Mouse (Mus musculus): ENCODE results near the gene Chd1. TPM values are rescaled to one million over a fixed set of nuclear protein-coding genes. Genes with fewer than 3 reads are reported as not detected.

Chd1 gene
- 26.3 and 27.7 TPM in 2 replicates for polyA plus RNA-seq (2014; fragmentation: Nextera tagmentation; extraction: Ambion mirVana)

GRCm38 (mm10) chr17:15704475-15705300, at the start of gene Chd1:
Gene Chd1, plus strand, starts transcription at chr17:15704967.
- peak within 1 kb of the TSS; percentile 90 for H3K4me3 ChIP-seq (ENCODE audit: low read depth, low read length)
- peak within 1 kb of the TSS; percentile 82 for H3K4me2 ChIP-seq (ENCODE audit: low read depth, low read length)
- H3K9me3 ChIP-seq (ENCODE audit: control insufficient read depth, low read length) = no peaks in the 10 kb centered on the region
- peaks cover 17% of the 10 kb centered on the region for H3K36me3 ChIP-seq (ENCODE audit: control insufficient read depth, insufficient read depth, low read length)
- ATAC-seq (ENCODE audit: low read depth) (peak; percentile 95), DNase-seq (ENCODE audit: low spot score) (peak; percentile 94)
- H3K27me3 ChIP-seq (replicated peaks; ENCODE audit: control insufficient read depth, insufficient read depth, low read length) = no peaks in the 10 kb centered on the region
- peaks cover 10% of the 10 kb centered on the region for H3K4me1 ChIP-seq (ENCODE audit: control insufficient read depth, insufficient read depth, low read length)
- peak within 1 kb of the TSS; percentile 96 for H3K9ac ChIP-seq (ENCODE audit: low read depth, low read length)
- peak within 1 kb of the TSS; percentile 94 for H3K27ac ChIP-seq (replicated peaks; ENCODE audit: low read depth, low read length)
- WGBS = 0% methylated on average over 15 of the region's 124 CpGs

GRCm38 (mm10) chr17:15656881-15657607, 47.7 kb upstream of the Chd1 start:
- Histone ChIP-seq H3K4me3 (ENCODE audit: low read depth, low read length) (no peak overlapping the region), H3K4me1 (ENCODE audit: control insufficient read depth, insufficient read depth, low read length) (peaks cover 8% of the 10 kb centered on the region; the same call in 1 of the 2 replicates), H3K27ac (replicated peaks; ENCODE audit: low read depth, low read length) (peak overlapping the region; percentile 25; the same call in 1 of the 2 replicates), H3K4me2 (ENCODE audit: low read depth, low read length) (peak overlapping the region; percentile 10; the same call in 1 of the 2 replicates), H3K9ac (ENCODE audit: low read depth, low read length) (no peak overlapping the region), H3K36me3 (ENCODE audit: control insufficient read depth, insufficient read depth, low read length) (no peaks in the 10 kb centered on the region), H3K27me3 (replicated peaks; ENCODE audit: control insufficient read depth, insufficient read depth, low read length) (no peaks in the 10 kb centered on the region), H3K9me3 (ENCODE audit: control insufficient read depth, low read length) (no peaks in the 10 kb centered on the region)
- 11% methylated on average over 5 of the region's 6 CpGs for WGBS
- ATAC-seq (ENCODE audit: low read depth) (peak; percentile 80; the same call in 1 of the 2 replicates), DNase-seq (ENCODE audit: low spot score) (peak; percentile 73)

- H3K27ac ChIP-seq (replicated peaks; ENCODE audit: low read depth, low read length) = no peak overlapping the region
- no peaks in the 10 kb centered on the region; the same call in 1 of the 2 replicates for H3K4me1 ChIP-seq (ENCODE audit: control insufficient read depth, insufficient read depth, low read length)
- H3K4me2 ChIP-seq (ENCODE audit: low read depth, low read length) = no peak overlapping the region
- no peaks in the 10 kb centered on the region for H3K9me3 ChIP-seq (ENCODE audit: control insufficient read depth, low read length)
- ATAC-seq (ENCODE audit: low read depth) = 0 out of 2 replicates have a peak, but pooled peaks have one; percentile 22
- H3K4me3 ChIP-seq (ENCODE audit: low read depth, low read length) = no peak overlapping the region
- H3K36me3 ChIP-seq (ENCODE audit: control insufficient read depth, insufficient read depth, low read length) = no peaks in the 10 kb centered on the region
- H3K27me3 ChIP-seq (replicated peaks; ENCODE audit: control insufficient read depth, insufficient read depth, low read length) = no peaks in the 10 kb centered on the region
- 33% methylated on average over 5 of the region's 5 CpGs for WGBS
- H3K9ac ChIP-seq (ENCODE audit: low read depth, low read length) = no peak overlapping the region
- DNase-seq (ENCODE audit: low spot score) = peak; percentile 80
These were observed 31.9 kb upstream of the Chd1 start for GRCm38 (mm10) chr17:15672870-15673269.

- 34% methylated on average over 6 of the region's 6 CpGs for WGBS
- Histone ChIP-seq H3K4me2 (ENCODE audit: low read depth, low read length) (no peak overlapping the region), H3K9ac (ENCODE audit: low read depth, low read length) (no peak overlapping the region)
These were observed 26.7 kb upstream of the Chd1 start for GRCm38 (mm10) chr17:15677970-15678645.

GRCm38 (mm10) chr17:15679966-15680630, 24.7 kb upstream of the Chd1 start:
- no peak overlapping the region for H3K9ac ChIP-seq (ENCODE audit: low read depth, low read length)
- no peaks in the 10 kb centered on the region for H3K9me3 ChIP-seq (ENCODE audit: control insufficient read depth, low read length)
- H3K4me2 ChIP-seq (ENCODE audit: low read depth, low read length) = no peak overlapping the region
- no peaks in the 10 kb centered on the region for H3K36me3 ChIP-seq (ENCODE audit: control insufficient read depth, insufficient read depth, low read length)
- H3K27ac ChIP-seq (replicated peaks; ENCODE audit: low read depth, low read length) = no peak overlapping the region
- WGBS = 84% methylated on average over 9 of the region's 9 CpGs
- H3K4me3 ChIP-seq (ENCODE audit: low read depth, low read length) = no peak overlapping the region
- ATAC-seq (ENCODE audit: low read depth) (no peak), DNase-seq (ENCODE audit: low spot score) (no peak)
- H3K4me1 ChIP-seq (ENCODE audit: control insufficient read depth, insufficient read depth, low read length) = no peaks in the 10 kb centered on the region
- H3K27me3 ChIP-seq (replicated peaks; ENCODE audit: control insufficient read depth, insufficient read depth, low read length) = no peaks in the 10 kb centered on the region

More at GRCm38 (mm10) chr17:15677970-15678645, 26.7 kb upstream of the Chd1 start:
- Histone ChIP-seq H3K9me3 (ENCODE audit: control insufficient read depth, low read length) (no peaks in the 10 kb centered on the region), H3K4me1 (ENCODE audit: control insufficient read depth, insufficient read depth, low read length) (no peaks in the 10 kb centered on the region), H3K36me3 (ENCODE audit: control insufficient read depth, insufficient read depth, low read length) (no peaks in the 10 kb centered on the region), H3K27ac (replicated peaks; ENCODE audit: low read depth, low read length) (no peak overlapping the region), H3K4me3 (ENCODE audit: low read depth, low read length) (no peak overlapping the region), H3K27me3 (replicated peaks; ENCODE audit: control insufficient read depth, insufficient read depth, low read length) (no peaks in the 10 kb centered on the region)
- ATAC-seq (ENCODE audit: low read depth) (no peak), DNase-seq (ENCODE audit: low spot score) (no peak)

- Histone ChIP-seq H3K27me3 (replicated peaks; ENCODE audit: control insufficient read depth, insufficient read depth, low read length) (no peaks in the 10 kb centered on the region), H3K4me1 (ENCODE audit: control insufficient read depth, insufficient read depth, low read length) (no peaks in the 10 kb centered on the region), H3K4me3 (ENCODE audit: low read depth, low read length) (no peak overlapping the region), H3K9me3 (ENCODE audit: control insufficient read depth, low read length) (no peaks in the 10 kb centered on the region), H3K4me2 (ENCODE audit: low read depth, low read length) (no peak overlapping the region), H3K27ac (replicated peaks; ENCODE audit: low read depth, low read length) (no peak overlapping the region), H3K36me3 (ENCODE audit: control insufficient read depth, insufficient read depth, low read length) (no peaks in the 10 kb centered on the region), H3K9ac (ENCODE audit: low read depth, low read length) (no peak overlapping the region)
- WGBS = 90% methylated on average over 4 of the region's 4 CpGs
- no peak for DNase-seq (ENCODE audit: low spot score)
- ATAC-seq (ENCODE audit: low read depth) = no peak
These were observed 24.1 kb upstream of the Chd1 start for GRCm38 (mm10) chr17:15680661-15681060.

GRCm38 (mm10) chr17:15686396-15686795, 18.4 kb upstream of the Chd1 start:
- ATAC-seq (ENCODE audit: low read depth) (no peak), DNase-seq (ENCODE audit: low spot score) (no peak)
- no peak overlapping the region for H3K4me2 ChIP-seq (ENCODE audit: low read depth, low read length)
- no peak overlapping the region for H3K27ac ChIP-seq (replicated peaks; ENCODE audit: low read depth, low read length)
- 90% methylated on average over 5 of the region's 5 CpGs for WGBS
- no peaks in the 10 kb centered on the region for H3K9me3 ChIP-seq (ENCODE audit: control insufficient read depth, low read length)
- H3K27me3 ChIP-seq (replicated peaks; ENCODE audit: control insufficient read depth, insufficient read depth, low read length) = no peaks in the 10 kb centered on the region
- H3K4me1 ChIP-seq (ENCODE audit: control insufficient read depth, insufficient read depth, low read length) = no peaks in the 10 kb centered on the region
- no peak overlapping the region for H3K4me3 ChIP-seq (ENCODE audit: low read depth, low read length)
- no peak overlapping the region for H3K9ac ChIP-seq (ENCODE audit: low read depth, low read length)
- no peaks in the 10 kb centered on the region for H3K36me3 ChIP-seq (ENCODE audit: control insufficient read depth, insufficient read depth, low read length)

GRCm38 (mm10) chr17:15690304-15690703, 14.5 kb upstream of the Chd1 start:
- Histone ChIP-seq H3K36me3 (ENCODE audit: control insufficient read depth, insufficient read depth, low read length) (no peaks in the 10 kb centered on the region), H3K27me3 (replicated peaks; ENCODE audit: control insufficient read depth, insufficient read depth, low read length) (no peaks in the 10 kb centered on the region), H3K9ac (ENCODE audit: low read depth, low read length) (no peak overlapping the region), H3K4me1 (ENCODE audit: control insufficient read depth, insufficient read depth, low read length) (no peaks in the 10 kb centered on the region), H3K9me3 (ENCODE audit: control insufficient read depth, low read length) (no peaks in the 10 kb centered on the region), H3K27ac (replicated peaks; ENCODE audit: low read depth, low read length) (no peak overlapping the region), H3K4me2 (ENCODE audit: low read depth, low read length) (no peak overlapping the region), H3K4me3 (ENCODE audit: low read depth, low read length) (no peak overlapping the region)
- 74% methylated on average over 1 of the region's 1 CpGs for WGBS
- DNase-seq (ENCODE audit: low spot score) (no peak), ATAC-seq (ENCODE audit: low read depth) (no peak)
